Mouse (Mus musculus) thymus, postnatal 36 days (tissue): ENCODE results near the gene Efhb.
A peak's percentile ranks its signal among the peaks of the same experiment; 100 is the strongest.

Source experiments
- DNase-seq, 2 experiments: peaks; one replicate each; pipeline ENCODE4 v3.0.0; 2022; ENCODE audit warnings: mixed read lengths in 2 of 2

Efhb gene

DNA sequence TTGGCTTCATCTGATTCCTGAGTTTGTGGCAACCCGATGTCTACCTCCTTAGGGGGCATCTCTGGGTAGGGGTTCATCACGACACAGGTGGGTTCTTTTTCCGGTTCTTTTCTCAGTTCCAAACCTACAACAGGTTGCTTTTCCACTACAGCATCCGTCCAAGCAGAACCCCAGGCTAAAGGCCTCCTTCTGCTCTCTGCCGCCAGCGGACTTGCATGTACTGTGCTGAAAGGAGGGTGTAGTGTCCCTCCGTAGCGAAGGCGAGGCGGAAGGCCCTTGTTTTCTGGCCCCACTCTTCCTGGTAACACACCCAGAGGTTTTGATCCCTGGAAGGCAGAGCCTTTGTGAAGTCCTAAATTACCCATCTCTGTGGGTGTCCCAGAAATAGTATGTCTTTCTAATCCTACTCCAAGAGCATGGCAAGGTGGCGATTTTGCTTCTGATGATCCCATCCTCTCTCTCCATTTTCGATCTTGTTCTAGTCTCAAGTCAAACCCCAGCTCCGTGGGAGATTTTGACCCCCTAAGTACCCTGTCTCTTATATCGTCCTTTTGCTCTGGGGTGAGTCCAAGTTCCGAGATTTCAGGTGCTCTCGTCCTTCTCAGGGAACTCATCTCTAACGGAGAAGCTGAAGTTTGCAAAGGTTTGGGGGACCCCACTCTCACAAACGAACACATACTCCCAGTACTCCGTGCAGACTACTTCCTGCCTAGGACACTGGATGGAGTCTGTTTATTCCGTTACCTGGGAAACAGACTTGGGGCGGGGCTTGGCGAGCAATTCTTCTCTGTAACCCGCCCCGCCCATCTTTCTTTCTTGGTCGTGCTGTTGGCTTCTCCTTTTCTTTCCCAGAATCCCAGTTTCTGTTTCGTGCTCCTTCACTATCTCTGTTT lies at the start of gene Efhb:
Gene Efhb, minus strand, starts transcription at position 719 of the 893 bp plus-strand sequence.
- peak; percentile 73 to 79 for DNase-seq

DNA sequence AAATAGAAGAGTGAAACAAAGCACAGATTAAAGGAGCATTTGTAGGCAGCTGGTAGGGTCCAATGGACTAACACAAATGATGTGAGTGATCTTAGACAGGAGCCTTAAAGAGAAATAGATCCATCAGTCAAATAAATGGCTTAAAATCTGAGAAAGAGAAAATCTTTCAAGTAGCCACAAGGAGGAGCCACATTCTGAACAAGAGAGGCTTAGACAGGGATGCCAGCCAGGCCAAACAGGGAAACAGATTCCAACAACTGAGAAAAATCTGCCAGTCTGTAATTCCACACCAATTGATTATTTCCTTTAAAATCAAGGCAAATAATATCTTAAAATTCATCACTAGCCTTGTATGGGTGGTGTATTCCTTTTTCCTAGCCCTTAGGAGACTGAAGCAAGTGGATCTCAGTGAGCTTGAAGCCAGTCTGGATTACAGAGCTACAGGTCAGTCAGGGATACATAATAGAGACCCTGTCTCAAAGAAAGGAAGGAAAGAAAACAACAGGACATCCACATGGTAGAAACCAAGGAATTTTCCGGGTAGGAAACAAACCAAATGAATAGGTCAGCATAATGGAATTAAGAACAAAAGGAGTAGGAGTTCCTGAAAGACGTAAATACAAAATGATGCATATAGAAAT lies 49.3 kb upstream of the Efhb start:
- DNase-seq = no peak

DNA sequence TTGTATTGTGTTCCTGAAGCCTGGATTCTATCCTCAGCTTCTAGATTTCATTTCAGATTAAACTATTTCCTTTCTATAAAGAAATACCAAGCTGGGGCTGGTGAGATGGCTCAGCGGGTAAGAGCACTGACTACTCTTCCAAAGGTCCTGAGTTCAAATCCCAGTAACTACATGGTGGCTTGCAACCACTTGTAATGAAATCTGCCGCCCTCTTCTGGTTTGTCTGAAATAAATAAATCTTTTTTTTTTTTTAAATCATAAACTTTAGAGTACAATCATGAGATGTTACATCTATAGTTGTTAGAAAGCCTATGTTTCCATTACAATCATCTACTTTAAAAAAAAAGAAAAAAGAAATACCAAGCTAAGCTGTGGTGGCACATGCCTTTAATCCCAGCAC lies 39.8 kb upstream of the Efhb start:
- no peak for DNase-seq

DNA sequence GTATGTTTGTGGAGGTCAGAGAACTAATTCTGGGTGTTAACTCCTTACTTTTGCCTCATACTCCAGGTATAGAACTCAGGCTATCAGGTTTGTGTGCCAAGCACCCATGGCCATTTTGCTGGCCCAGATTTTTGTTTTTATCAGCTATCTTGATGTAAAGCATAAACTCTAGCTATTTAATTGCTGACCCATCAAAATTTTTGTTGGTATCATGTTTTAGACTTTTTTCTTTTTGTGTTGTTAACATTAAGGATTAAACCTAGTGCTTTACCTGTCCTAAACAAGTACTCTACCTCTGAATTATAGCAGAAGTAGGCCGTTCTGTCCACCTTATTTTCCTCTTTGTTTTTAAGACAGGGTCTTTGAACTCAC lies 25.9 kb upstream of the Efhb start:
- no peak for DNase-seq

DNA sequence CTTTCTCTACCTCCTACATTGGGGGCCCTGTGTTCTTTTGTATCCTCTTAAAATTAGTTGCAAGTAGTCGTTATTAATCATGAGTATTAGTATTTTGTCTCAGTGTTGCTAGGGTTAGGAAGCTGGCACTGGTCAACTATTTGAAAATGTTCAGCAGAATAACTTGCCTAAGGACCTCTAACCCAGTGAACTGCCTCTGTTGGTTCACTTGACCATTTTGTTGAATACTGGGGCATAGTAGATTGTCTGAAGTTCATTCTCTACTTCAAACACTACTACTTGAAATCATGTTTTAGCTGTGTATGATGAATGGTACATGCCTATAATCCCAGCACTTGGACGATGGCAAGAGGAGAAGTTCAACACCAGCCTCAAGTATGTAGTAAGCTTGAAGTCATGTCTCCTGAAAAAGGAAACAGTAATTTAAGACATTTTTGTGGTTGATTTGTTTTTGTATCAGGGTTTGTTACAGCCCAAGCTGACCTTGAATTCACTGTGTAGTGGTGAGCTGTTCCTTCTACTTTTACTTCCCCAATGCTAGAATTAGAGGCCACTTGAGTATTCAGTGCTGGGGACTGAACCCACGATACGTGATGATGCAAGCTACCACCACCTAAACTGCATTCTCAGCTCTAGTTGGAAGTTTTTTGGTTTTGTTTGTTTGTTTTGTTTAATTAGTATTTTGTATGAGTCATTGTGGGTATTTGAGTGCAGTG lies 25.3 kb upstream of the Efhb start:
- DNase-seq = no peak

DNA sequence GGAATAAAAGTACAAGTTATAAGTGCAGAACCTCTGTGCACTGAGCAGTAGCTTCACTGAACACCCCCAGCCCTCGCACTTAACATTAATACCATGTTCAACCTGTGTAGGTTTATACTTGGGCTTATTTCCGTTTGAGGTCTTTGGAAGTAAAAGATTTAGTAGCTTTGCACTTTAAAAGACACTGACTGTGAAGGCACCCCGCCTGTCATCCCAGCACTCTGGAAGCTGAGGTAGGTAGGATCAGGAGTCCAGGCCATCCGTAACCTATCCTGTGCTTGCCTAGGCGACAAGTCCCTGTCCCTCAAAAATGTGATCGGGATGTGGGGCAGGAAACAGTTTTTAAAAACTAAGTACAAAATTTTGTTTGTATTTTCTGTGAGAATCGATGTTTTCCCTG lies 17.3 kb upstream of the Efhb start:
- DNase-seq = no peak

DNA sequence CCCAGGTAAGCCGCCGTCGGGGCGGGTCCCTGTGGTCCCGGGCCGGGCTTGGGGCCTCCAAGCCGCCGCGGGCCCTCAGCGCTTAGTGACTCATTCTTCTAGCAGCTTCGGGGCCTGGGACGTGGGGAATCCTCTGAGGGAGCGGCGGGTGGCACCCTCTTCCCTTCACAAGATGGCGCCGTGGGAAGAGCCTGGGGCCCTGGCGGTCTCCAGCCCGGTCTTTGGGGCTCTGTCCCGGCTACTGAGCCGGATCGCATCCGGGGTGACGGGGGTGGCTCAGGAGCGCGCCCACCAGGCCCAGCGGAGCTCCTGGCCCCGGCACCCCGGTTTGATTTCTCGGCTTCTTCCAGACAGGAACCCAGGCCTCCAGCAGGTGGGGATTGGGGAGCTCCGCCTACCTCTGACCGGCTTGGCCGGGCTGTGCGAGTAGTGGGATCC lies 16.5 kb upstream of the Efhb start:
- peak; percentile 55 to 68 for DNase-seq

DNA sequence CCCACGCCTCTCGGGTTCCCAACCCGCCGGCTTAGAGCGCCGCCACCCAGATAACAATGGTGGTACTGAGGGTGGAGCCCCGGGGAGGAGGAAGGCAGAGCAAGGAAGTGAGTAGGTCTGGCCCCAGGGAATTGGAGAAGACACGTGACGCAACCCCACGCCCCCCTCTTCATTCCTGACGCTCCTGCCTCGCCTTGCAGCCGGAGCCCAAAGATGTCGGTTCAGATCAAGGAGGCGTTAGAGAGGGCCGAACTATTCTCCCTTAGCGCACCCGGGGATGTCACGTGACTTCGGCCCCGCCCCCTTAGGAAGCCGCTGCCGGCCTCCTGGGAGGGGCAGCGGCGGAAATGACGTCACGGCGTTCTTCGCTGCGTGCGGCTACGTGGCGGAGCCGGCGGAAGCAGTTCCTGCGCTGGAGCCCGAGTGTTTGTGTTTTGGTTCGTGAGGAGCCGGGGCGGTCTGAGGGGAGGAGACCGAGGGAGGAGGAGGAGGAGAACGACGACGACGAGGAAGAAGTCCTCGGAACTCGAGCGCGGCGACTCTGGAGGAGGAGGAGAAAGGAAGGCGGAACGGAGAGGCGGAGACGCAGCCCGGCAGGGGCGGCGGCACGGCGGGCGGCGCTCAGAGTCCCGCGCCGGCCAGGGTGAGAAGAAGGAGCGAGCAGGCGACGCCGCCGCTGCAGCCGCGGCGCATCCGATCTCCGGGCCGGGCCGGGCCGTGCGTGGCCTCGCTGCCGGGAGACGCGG lies 15.9 kb upstream of the Efhb start, which contains the start of gene Rab5a:
Gene Rab5a, plus strand, starts transcription at position 377 of the 746 bp plus-strand sequence.
- DNase-seq = peak; percentile 99

DNA sequence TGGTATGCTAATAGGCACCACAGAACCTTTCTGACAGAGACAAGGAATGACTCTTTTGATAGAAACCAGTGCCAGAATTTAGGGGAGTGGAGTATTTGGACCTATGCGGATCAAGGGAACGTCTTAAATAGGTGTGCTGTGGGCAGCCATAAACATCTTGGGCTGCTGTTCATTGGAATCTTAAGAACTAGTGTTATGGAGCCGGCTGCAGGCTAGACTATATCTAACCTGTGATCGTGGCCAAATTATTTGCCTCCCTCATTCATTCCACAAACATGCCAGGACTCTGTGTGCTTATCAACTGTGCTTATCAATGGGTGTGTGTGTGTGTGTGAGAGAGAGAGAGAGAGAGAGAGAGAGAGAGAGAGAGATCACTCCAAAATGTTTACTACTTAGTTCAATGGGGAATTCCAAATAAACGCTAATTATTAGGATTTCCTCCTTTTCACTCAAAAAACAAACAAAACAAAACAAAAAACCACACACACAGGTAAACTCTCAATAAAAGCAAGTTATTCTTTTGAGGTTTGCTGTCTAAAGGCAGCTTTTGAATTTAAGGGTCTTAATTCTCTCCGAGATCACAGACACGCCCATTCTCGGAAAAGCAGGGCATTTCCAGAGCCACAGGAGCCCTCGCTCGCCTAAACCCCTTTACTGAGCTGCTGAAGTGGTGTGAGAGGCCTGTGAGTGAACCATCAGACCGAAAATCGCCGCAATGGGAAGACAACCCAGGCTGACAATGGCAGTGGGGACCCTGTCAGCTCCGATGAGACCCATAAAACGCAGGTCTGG lies 15.1 kb upstream of the Efhb start:
- DNase-seq = no peak

DNA sequence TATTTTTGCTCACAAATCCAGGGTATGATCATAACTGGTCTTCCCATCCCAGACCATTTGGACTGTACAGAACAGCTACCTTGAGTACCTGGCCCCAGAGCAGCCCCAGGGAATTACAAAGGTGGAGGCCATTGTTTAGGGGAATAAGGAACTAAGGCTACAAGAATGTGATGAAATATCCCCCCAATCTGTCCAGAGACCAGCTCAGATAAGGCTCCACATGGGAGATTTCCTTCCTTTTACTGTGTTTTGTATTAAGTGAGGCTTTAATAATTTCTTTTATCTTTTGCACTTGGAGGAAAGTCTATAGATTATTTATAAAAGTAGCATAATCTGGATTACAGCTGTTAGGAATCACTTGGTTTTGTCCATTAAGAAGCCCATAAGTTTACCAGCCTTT lies 5.6 kb upstream of the Efhb start:
- no peak for DNase-seq

DNA sequence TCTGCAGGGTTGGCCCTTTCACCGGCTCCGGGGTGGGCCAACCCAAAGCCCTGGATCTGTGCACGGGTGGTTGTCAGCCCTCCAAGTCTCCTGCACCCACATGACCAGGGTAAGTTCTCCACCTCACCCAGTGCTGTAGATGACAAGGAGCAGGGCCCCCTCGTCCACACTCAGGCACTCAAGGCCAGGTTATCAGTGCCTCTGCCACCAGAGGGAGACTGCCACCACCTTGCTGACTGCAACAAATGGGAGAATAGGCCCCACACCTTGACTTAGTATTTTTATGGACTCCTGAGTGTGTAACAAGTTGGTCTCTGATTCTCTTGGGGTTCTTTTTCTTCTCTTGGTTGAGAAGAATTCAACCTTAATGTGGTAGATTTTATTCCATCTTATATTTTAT lies 2.4 kb upstream of the Efhb start:
- peak; percentile 21 to 23 for DNase-seq

DNA sequence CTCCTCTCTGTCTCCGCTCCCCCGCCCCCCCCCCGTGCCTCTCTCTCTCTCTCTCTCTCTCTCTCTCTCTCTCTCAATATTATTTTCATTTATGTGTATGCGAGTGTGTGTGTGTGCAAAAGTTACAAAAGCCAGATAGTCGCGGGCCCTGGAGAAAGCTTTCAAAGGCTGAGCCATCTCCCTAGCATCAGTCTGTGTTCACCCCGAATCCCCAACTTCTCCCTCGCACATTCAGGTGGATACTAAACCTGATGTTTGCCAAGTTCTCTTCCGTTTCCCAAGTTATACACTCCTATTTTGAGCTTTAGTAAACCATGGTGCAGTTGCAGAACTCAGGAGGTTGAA lies 347 bp upstream of the Efhb start:
- DNase-seq = no peak

DNA sequence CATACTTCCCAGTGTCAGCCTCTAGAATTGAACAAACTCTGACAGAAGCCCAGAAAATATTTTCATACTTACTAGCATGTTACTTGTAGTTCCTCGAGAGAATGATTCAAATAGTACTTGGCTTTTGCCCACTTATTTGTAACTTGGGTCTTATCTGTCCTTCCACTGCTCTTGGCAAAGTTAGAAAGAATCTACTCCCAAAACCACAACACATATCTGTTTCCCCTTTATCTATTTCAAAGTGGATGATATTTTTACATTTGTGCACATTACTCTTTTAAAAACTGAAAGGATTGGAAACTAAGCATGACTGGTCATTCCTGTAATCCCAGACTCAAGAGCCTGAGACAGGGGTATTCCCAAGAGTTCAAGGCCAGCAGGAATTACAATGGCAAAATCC lies 6.4 kb downstream of the Efhb start:
- no peak for DNase-seq

DNA sequence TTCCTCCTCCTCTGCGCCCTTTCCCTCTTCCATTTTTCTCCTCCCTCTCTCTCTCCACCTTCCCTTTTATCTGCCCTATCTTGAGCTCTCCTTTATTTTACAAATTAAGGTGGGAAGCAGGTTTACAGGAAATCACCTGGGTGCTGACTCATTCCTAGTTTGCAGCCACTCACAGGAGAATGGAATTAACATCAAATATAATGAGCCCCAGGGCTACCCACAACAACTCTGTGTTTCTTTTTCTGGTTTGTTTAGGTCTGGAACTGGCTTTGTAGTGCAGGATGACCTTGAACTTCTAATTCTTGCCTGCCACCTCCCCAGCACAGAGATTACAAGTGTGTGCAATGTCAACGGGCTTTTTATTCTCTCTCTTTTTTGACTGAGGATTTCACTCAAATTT lies 7.0 kb downstream of the Efhb start:
- no peak for DNase-seq

DNA sequence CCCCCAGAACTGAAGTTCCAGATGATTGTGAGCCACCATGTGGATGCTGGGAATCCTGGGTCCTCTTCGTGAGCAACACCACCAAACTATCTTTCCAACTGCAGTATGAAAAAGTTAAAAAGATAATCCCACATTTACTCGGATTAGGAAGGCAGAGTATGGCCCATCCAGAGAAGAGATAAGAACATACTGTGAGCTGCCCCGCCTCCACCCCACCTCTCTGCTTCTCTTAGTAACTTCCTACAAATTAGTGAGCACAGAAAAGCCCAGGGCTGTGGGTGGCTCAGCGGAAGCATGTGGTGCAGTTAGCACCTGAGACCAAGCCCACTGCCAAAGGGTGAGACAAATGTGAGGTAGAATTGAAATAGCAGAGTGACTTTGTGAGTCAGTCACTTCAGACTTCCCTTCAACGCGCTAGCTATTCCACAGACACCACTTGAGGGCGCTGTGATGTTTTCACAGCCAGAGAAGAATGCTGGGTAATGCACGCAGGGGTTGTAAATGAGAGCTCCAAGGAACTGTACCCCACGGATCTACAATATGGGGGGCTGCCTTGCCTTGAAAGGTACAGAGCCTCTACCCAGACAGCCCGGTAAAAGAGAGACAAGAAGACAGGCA lies 60.3 kb downstream of the Efhb start:
- peak; percentile 20 to 32 for DNase-seq

DNA sequence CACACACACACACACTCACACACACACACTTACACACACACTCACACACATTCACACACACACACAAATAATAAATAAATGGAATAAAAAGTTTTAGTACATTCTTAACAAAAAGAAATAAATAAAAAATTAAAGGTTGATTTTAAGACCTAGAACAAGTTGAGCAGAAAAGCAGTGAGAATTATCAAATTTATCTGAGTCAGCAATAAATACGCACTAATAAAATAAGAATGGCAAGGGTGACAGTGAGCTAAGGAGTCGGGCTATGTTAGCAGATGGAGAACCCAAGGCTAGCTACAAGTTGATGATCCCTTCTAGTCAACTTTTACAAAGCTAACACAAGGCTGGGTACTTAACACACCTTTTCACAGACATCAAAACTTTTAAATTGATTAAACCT lies 69.9 kb downstream of the Efhb start:
- DNase-seq = no peak

DNA sequence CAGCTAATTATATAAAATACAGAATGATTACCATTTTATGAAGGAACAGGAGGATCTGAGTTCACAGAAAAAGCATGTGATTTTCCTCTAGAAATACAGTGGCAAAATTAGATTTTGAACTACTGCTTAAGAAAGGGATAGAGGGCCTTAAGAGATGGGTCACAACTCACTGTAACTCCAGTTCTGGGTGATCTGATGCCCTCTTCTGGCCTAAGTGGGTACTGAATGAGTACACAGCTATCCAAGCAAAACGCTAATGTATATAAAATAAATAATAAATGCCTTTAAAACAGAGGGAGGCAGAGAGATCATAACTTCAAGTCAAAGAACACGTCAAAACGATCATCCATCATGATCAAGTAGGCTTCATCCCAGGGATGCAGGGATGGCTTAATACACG lies 73.6 kb downstream of the Efhb start:
- DNase-seq = peak in 1 of 2 experiments; percentile 12

DNA sequence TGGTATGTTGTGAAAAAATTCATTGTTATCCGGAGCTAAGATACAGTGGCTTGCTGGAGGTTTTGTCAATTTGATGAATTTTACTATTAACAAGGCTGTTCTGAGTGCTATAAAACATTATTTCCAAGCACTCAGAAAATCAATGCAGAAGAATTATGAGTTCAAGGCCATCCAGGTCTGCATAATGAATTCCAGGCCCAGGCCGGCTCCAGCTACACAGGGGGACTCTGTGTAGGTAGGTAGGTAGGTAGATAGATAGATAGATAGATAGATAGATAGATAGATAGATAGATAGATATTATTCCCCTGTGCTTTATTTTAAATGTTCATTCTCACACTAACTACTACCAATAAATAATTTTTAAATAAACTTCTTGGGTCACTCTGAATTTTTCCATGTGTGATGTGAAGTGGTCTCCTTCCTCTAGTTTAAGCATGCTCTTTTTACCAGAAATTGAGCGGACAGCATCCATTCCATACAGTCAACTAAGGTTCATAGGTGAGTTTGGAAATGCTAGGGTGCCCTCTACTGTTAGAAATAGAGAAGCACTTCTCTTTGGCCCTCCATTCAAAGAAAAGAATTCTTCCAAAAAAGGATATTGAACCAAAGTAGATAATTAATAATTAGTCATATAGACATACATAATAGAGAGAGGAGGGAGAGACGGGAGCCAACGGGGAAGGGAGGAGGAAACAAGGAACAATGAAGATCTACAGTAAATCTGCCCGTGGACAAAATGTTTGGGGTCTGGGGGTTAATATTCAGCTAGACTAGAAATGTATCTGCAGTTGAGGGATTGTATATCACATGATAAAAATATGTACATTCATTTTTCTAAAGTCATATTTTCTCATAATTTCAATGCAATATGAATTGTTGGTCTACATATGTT lies 75.3 kb downstream of the Efhb start:
- DNase-seq = no peak

DNA sequence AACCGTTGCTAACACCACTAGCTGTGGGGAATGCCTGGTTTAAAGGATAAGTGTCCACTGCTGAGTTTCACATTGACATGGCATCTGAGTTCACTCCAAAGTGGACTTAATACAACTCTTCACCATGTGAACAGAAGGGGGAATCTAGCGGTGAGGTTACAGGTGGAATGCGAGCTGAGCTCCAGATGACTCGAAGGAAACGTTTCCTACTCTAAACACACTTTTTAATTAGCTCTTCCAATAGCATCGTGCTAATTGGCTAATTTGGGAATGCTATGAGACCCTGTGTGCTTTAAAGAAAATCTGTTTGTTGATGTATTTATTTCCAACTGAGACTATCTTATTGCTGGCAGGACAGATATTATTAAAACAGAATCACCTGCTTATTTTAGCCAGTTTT lies 76.3 kb downstream of the Efhb start:
- DNase-seq = no peak

DNA sequence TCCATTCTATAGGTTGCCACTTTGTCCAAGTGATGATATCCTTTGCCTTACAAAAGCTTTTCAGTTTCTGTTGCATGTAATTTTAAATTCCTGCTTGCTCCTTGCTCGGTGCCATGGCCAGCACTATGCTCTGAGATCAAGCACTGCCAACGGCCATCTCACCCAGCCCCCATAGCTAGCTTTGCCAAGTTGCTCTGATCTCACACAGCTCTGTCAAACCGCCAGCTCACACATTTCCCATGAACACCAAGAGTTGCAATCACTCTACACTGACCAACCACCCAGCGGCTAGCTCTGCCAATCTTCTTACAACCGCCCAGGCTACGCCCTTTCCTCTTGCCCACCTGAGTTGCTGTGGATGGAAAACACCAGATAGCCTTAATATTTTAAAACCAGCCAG lies 99.0 kb downstream of the Efhb start:
- no peak for DNase-seq
